Mouse (Mus musculus) bone marrow, adult 2 months (tissue): Measurements from ENCODE around the gene Stt3b.

Source experiments
- CTCF ChIP-seq: fragments of 200-500 bp; IDR thresholded peaks from 2 replicates; pipeline ENCODE4 v1.5.1; 2011; ENCODE audit warnings: low read length, control low read depth; ENCODE audit not compliant: control insufficient read depth, insufficient read depth
- POLR2A ChIP-seq: fragments of 200-500 bp; IDR thresholded peaks from 2 replicates; pipeline ENCODE4 v1.6.1; 2011; ENCODE audit warnings: low read depth, mild to moderate bottlenecking, control low read depth, low read length, borderline replicate concordance; ENCODE audit not compliant: control insufficient read depth

- no peak for TF ChIP-seq CTCF
- TF ChIP-seq POLR2A = no peak
Measured at GRCm38 (mm10) chr9:115245092-115245491, 65.1 kb downstream of the Stt3b start.
